Mouse (Mus musculus) adrenal gland, postnatal 10 days (tissue): Measurements from ENCODE around the gene Prkar1b. TPM values are rescaled to one million over a fixed set of nuclear protein-coding genes. Genes with fewer than 3 reads are reported as not detected.

ENCODE experiments used
- DNase-seq: peaks from one replicate; pipeline ENCODE4 v3.0.0; 2021; ENCODE audit warnings: mixed read lengths
- long read RNA-seq, 2 experiments: library from polyadenylated mRNA; stranded (forward); transcript quantifications; one replicate each; pipeline ENCODE4 v2.0.0; 2021
- total RNA-seq, 2 experiments: library from RNA; stranded (reverse); gene quantifications; 2 replicates each; pipeline ENCODE4 v1.2.3; 2021

Gene Prkar1b
- 10 to 100 TPM; 14.9 to 24.9 TPM for total RNA-seq
- long read RNA-seq, experiment 1, transcript Prkar1b-201 (11 exons, 2,637 nt) = major isoform, 14 of 21 reads
- long read RNA-seq, experiment 1, partial matches to known transcripts = 4 of 21 reads
- long read RNA-seq, experiment 1, other reads (novel, unspliced or antisense) = 3 of 21 reads
- long read RNA-seq, experiment 2, transcript Prkar1b-201 (11 exons, 2,637 nt) = major isoform, 16 of 27 reads
- long read RNA-seq, experiment 2, partial matches to known transcripts = 3 of 27 reads
- long read RNA-seq, experiment 2, other reads (novel, unspliced or antisense) = 8 of 27 reads

- peak; percentile 98 for DNase-seq
Measured at GRCm38 (mm10) chr5:139149681-139150602, at the start of gene Prkar1b, which contains the start of gene Dnaaf5. Gene Prkar1b (minus strand): TSS chr5:139150001. Gene Dnaaf5 (plus strand): TSS chr5:139150223.

DNA sequence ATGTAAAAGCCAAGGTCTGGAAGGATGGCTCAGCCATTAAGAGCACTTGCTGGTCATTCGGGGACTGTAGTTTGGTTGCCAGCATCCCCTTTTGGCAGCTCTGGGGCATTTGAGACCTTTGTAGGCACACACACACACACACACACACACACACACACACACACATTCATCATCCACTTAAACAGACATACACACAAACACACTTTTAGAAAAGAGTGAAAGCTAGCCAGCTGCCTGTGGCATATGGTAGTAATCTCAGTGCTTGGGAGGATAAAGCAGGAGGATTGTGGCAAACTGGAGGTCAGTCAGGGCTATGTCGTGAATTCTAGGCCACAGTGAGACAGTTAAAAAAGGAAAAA lies 49.8 kb upstream of the Prkar1b start:
- DNase-seq = no peak

GRCm38 (mm10) chr5:139198779-139199178 lies 49.0 kb upstream of the Prkar1b start:
- no peak for DNase-seq

DNA sequence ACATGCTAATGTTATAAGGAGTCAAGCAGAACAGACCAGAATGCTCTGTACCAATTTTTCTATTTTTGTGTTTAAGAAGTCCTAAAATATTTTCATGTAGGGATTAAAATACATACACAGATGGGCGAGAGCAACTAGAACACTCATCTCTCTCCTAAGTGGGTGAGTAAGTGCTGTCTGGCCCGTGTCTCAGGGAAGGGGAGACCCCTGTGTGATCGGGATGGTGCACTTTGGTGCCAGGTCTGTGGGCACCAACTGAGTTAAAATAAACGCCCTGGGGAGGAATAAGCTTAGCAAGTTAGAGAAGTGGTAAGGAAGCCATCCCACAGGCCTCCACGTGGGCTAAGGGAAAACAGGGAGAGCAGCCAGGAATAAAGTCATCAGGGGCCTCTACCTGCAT lies 41.2 kb upstream of the Prkar1b start:
- DNase-seq = no peak

DNA sequence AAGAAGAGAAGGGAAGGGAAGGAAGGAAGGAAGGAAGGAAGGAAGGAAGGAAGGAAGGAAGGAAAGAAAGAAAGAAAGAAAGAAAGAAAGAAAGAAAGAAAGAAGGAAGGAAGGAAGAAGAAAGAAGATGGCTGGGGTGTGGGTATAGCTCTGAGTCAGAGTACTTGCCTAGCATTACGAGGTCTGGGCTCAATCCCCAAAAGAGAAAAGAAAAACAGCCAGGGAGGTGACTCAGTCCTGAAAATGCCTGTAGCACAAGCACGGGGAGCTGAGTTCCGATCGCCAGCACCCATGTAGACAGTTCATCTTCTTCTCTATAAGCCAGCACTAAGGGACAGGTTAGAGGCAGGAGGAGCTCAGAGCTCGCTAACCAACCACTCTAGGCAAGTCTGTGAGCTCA lies 39.9 kb upstream of the Prkar1b start:
- no peak for DNase-seq

GRCm38 (mm10) chr5:139184897-139185296 lies 35.1 kb upstream of the Prkar1b start:
- no peak for DNase-seq

- peak; percentile 39 for DNase-seq
Measured at GRCm38 (mm10) chr5:139183601-139184000, 33.8 kb upstream of the Prkar1b start.

GRCm38 (mm10) chr5:139183131-139183530 lies 33.3 kb upstream of the Prkar1b start:
- DNase-seq = no peak

- peak; percentile 91 for DNase-seq
Measured at GRCm38 (mm10) chr5:139178895-139179631, 29.3 kb upstream of the Prkar1b start.

- DNase-seq = peak; percentile 79
Measured at GRCm38 (mm10) chr5:139174556-139175547, 25.1 kb upstream of the Prkar1b start.

DNA sequence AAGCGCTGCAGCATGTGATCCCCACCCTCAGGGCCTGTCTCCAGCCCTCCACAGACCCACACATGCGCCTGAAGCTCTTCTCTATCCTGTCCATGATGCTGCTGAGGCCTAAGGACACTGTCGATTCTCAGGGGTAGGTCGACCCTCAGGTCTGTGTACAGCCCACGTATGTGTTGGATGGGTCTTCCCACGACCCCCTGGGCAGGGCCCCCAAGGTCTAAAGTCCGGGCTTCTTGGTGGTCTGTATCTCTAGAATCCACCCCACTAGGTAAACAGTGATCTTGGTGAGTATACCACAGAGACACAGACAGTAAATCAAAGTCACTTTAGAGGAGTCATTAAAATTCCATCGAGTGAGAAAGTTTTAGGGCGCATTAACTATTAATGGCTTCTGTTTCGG lies 24.3 kb upstream of the Prkar1b start:
- no peak for DNase-seq

GRCm38 (mm10) chr5:139171929-139172328 lies 22.1 kb upstream of the Prkar1b start:
- no peak for DNase-seq

GRCm38 (mm10) chr5:139167548-139167947 lies 17.7 kb upstream of the Prkar1b start:
- no peak for DNase-seq

- DNase-seq = no peak
Measured at GRCm38 (mm10) chr5:139166781-139167361, 17.1 kb upstream of the Prkar1b start.

- DNase-seq = no peak
Measured at GRCm38 (mm10) chr5:139161632-139162031, 11.8 kb upstream of the Prkar1b start.

- DNase-seq = no peak
Measured at GRCm38 (mm10) chr5:139160899-139161298, 11.1 kb upstream of the Prkar1b start.

GRCm38 (mm10) chr5:139150603-139151031 lies 816 bp upstream of the Prkar1b start:
- DNase-seq = peak; percentile 40

DNA sequence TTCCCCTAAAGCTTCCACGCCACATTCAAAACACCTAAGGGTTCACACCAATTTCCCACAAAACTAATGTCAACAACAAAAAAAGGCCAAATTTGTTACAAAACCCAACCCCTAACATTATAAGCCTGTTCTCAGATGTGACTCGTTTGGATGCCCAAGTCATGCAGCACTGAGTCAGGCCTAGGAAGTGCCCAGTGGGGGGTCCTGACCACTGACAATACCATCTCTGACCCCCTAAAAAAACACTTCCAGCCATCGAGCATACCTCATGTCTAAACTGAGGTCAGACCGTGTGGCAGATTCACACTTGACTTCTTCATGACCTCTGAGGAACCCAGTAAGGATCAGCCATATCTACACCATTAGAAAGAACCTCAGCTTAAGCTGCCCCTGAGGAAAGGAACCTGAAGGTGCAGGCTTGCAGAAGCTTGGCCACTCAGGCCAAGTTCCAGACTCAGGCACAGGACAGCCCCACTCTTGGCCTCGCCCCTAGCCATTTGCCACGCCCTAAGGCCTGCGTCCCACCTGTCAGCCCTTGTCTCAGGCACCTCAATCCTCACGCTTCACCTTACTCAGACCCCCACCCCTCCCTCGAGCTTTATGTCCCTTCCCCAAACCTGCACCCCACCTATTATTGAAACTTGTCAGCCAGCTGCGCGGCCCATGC lies 662 bp downstream of the Prkar1b start:
- no peak for DNase-seq

DNA sequence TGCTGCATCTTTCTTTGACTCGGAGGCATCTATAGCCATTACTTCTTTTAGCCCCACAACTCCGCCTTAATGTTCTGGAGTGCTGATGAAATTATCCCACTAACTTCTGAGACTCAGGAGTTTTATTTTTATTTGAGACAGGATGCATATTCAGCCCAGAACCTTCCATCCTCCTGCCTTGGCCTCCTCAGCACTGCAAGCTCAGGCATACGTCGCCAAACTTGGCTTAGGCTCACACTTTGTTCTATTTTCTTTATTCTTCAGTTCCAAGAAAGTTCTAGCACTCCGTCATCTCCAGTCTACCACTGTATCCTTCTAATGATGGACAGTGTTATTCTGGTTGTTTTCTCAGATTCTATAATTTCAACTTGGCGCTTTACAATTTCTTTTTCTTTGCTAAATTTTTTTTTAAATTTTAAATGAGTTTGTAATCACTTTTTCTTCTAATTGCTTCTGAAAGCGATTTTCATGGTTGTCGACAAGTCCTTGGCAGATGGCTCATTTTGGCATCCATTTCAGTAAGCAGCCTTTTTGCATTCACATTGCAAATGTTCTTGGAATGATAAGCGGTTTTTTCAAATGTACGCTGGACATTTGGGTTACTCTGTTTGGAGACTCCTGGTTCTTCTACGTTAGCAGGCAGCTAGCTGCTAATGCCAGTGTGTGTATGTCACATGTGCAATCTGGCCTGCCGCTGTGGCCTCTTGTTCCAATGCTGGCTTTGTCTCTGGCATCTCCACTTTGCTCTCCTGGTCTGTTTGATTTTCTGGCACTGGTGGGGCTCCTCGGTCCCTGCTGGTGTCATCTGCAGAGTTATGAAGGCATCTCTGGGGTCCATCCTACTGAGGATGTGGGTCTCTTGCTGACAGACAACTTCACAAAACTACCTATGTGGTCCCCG lies 2.4 kb downstream of the Prkar1b start:
- DNase-seq = no peak
